Mouse (Mus musculus): ENCODE results near the gene Ppm1h.

The Ppm1h gene

GRCm38 (mm10) chr10:122765521-122765920 lies 87.0 kb downstream of the Ppm1h start:
- no peak for TF ChIP-seq GATA4 (IDR thresholded peaks at IDR 0.05; ENCODE audit: insufficient replicate concordance, low read length)

- no peak for TF ChIP-seq GATA4 (IDR thresholded peaks at IDR 0.05; ENCODE audit: insufficient replicate concordance, low read length)
Observed at GRCm38 (mm10) chr10:122765992-122766391, 87.4 kb downstream of the Ppm1h start.

GRCm38 (mm10) chr10:122768204-122768892 lies 89.8 kb downstream of the Ppm1h start:
- TF ChIP-seq GATA4 (IDR thresholded peaks at IDR 0.05; ENCODE audit: insufficient replicate concordance, low read length): no peak

- no peak for TF ChIP-seq GATA4 (IDR thresholded peaks at IDR 0.05; ENCODE audit: insufficient replicate concordance, low read length)
Observed at GRCm38 (mm10) chr10:122768893-122769341, 90.4 kb downstream of the Ppm1h start.

GRCm38 (mm10) chr10:122770337-122770736 lies 91.8 kb downstream of the Ppm1h start:
- no peak for TF ChIP-seq GATA4 (IDR thresholded peaks at IDR 0.05; ENCODE audit: insufficient replicate concordance, low read length)

GRCm38 (mm10) chr10:122770987-122771386 lies 92.4 kb downstream of the Ppm1h start:
- TF ChIP-seq GATA4 (IDR thresholded peaks at IDR 0.05; ENCODE audit: insufficient replicate concordance, low read length): no peak

GRCm38 (mm10) chr10:122774169-122774568 lies 95.6 kb downstream of the Ppm1h start:
- no peak for TF ChIP-seq GATA4 (IDR thresholded peaks at IDR 0.05; ENCODE audit: insufficient replicate concordance, low read length)

- TF ChIP-seq GATA4 (IDR thresholded peaks at IDR 0.05; ENCODE audit: insufficient replicate concordance, low read length): no peak
Observed at GRCm38 (mm10) chr10:122777436-122777835, 98.9 kb downstream of the Ppm1h start.

GRCm38 (mm10) chr10:122777939-122778655 lies 99.5 kb downstream of the Ppm1h start:
- no peak for TF ChIP-seq GATA4 (IDR thresholded peaks at IDR 0.05; ENCODE audit: insufficient replicate concordance, low read length)

- TF ChIP-seq GATA4 (IDR thresholded peaks at IDR 0.05; ENCODE audit: insufficient replicate concordance, low read length): no peak
Observed at GRCm38 (mm10) chr10:122779351-122779750, 100.8 kb downstream of the Ppm1h start.

GRCm38 (mm10) chr10:122782755-122783154 lies 104.2 kb downstream of the Ppm1h start:
- TF ChIP-seq GATA4 (IDR thresholded peaks at IDR 0.05; ENCODE audit: insufficient replicate concordance, low read length): no peak

- no peak for TF ChIP-seq GATA4 (IDR thresholded peaks at IDR 0.05; ENCODE audit: insufficient replicate concordance, low read length)
Observed at GRCm38 (mm10) chr10:122789648-122790170, 111.1 kb downstream of the Ppm1h start.

GRCm38 (mm10) chr10:122792021-122792966 lies 113.7 kb downstream of the Ppm1h start:
- TF ChIP-seq GATA4 (IDR thresholded peaks at IDR 0.05; ENCODE audit: insufficient replicate concordance, low read length): no peak

GRCm38 (mm10) chr10:122793193-122793592 lies 114.6 kb downstream of the Ppm1h start:
- TF ChIP-seq GATA4 (IDR thresholded peaks at IDR 0.05; ENCODE audit: insufficient replicate concordance, low read length): no peak
